Mouse (Mus musculus): ENCODE data around the gene Nolc1. TPM values are rescaled to one million over a fixed set of nuclear protein-coding genes. Genes with fewer than 3 reads are reported as not detected.
A peak's percentile ranks its signal among the peaks of the same experiment; 100 is the strongest.

Nolc1 gene
- total RNA-seq (2021), result 10 to 100 TPM; 16.4 to 17.2 TPM
- long read RNA-seq, experiment 1, transcript Nolc1-203 (13 exons, 3,523 nt), result major isoform, 9 of 29 reads
- long read RNA-seq, experiment 1, partial matches to known transcripts, result 6 of 29 reads
- long read RNA-seq, experiment 1, other reads (novel, unspliced or antisense), result 13 of 29 reads
- long read RNA-seq, experiment 2, transcript Nolc1-203 (13 exons, 3,523 nt), result major isoform, 10 of 30 reads
- long read RNA-seq, experiment 2, partial matches to known transcripts, result 7 of 30 reads
- long read RNA-seq, experiment 2, other reads (novel, unspliced or antisense), result 11 of 30 reads

DNA sequence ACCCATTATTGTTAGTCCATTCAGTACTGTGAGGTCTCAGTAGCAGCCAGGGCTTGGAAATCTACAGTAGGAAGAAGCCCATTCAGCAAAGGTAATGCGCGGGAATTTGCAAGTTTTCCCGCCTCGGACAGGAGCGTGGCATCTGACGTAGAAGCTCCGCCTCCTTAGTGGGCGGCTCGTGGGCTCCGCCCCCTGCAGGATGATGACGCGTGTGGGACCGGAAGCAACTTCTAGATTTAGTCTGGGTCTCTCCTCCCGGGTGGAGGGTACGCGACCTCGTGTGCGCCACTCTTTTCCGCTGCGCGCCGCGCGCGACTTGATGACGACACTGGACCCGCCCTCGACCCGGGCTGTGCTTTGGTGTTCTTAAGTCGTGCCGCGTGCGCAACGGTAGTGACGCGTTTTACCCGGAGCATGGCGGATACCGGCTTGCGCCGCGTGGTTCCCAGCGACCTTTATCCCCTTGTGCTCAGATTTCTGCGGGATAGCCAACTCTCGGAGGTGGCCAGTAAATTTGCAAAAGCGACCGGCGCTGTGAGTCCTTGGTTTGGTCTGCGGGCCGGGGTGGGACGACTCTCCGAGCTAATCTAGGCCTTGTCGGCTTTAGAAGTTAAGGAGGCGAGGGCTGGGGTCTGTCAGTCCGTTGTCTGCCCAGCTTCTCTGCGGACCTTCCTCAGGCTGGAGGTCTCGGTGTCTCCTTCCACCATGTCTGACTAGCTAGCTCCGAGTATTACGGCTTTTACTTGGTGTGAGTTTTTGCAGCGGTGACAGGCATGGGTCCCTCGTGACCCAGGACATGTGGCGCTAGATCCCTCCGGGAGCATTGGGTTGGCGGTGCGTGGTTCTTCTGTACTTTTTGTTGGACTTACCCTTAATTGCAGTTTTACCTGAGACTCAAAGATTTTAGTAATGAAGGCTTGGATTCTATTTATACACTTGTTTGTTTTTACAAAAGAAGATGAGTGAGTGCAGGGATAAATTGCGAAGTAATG, at the start of gene Nolc1:
Gene Nolc1 (plus strand): TSS at position 248 of the 992 bp plus-strand sequence.
- intact Hi-C loops (cut with DNase I), result loop anchor here (2.0 kb wide), 1 partner anchor 17 kb away; no protein-coding TSS in a partner anchor

DNA sequence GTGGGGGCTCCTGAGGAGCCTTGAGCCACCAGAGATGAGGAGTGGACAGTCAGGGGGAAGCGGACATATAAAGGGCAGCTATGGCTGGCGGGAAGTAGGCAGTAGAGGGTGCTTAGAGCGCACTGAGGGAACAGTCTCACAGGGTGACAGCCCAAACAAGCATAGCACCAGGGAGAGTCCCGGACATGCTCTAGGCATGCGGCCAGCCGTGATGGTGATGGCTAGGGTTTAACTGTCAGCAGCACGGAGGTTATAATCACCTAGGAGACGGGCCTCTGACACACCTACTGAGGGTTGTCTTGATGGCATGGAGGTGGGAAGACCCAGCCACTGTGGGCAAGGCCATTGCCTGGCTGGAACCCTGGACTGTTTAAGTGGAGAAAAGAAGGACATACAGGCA, 49.1 kb upstream of the Nolc1 start:
- DNase-seq, result peak; percentile 30 to 68
- intact Hi-C loops (cut with DNase I), result no loop called here

More for the DNA sequence above, at the start of gene Nolc1:
- peak; percentile 98 to 99 for DNase-seq

DNA sequence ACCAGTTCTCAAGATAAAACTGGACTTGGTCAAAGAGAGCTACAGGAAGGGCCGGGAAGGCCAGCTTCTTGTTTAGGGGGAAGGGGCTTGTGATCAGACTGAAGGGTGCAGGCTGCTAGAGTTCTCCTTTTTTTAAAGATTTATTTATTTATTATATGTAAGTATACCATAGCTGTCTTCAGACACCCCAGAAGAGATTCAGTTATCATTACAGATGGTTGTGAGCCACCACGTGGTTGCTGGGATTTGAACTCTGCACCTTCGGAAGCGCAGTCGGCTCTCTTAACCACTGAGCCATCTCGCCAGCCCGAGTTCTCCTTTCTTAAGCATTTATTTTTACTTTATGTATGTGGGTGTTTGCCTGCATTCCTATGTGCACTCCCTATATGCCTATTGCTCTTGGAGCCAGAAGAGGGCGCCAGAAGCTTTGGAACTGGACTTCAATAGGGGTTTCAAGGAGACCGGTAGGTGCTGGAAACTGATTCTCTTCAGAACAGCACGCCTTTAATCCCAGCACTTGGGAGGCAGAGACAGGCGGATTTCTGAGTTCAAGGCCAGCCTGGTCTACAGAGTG, 46.8 kb upstream of the Nolc1 start:
- DNase-seq, result no peak
- intact Hi-C loops (cut with DNase I), result no loop called here

DNA sequence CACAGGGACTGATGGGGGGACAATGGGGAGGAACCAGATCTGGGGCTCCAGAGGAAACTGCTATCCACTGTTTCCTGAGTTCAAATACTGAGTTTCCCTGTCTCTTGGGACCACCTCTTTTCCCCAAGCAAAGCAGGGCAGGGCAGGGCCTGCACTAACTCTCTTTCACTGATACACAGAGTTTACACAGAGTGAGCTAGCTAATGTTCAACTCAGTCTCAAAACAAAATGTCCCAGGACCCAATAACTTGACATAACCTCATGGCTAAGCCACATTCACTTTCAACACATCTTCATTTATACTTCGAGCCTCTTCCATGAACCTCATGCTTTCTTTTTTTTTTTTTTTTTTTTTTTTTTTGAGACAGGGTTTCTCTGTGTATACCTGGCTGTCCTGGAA, 46.0 kb upstream of the Nolc1 start:
- intact Hi-C loops (cut with DNase I), result no loop called here
- DNase-seq, result no peak

DNA sequence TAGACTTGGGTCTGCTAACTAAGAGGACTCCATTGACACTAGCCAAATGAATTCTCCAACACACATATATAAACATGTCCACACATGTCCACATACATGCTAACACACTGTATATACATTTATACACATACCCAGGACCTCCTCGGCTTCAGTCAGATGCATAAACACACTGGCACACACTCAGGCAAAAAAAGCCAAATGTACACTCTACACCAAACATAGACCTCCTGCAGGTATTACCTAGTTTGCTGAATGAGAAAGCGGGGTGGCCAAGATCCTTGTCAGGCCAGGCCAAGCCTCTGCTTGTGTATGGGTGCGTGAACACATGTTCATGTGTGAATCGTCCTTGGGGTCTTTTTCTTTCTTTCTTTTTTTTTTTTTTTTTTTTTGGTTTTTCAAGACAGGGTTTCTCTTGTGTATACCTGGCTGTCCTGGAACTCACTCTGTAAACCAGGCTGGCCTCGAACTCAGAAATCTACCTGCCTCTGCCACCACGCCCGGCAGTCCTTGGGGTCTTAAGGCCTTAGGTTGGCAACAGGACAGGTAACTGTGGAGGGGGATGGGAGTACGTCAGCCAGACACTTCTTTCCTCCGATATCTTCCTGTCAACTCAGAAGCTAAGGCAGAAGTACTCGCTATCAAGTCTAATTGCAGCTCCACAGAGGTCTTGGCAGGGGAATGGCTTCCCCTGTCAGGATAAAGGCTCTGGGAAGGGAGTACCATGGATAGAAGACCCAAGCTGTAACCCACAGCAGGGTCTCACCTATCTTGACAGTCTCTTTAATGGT, 45.3 kb upstream of the Nolc1 start:
- intact Hi-C loops (cut with DNase I), result no loop called here
- DNase-seq, result no peak

DNA sequence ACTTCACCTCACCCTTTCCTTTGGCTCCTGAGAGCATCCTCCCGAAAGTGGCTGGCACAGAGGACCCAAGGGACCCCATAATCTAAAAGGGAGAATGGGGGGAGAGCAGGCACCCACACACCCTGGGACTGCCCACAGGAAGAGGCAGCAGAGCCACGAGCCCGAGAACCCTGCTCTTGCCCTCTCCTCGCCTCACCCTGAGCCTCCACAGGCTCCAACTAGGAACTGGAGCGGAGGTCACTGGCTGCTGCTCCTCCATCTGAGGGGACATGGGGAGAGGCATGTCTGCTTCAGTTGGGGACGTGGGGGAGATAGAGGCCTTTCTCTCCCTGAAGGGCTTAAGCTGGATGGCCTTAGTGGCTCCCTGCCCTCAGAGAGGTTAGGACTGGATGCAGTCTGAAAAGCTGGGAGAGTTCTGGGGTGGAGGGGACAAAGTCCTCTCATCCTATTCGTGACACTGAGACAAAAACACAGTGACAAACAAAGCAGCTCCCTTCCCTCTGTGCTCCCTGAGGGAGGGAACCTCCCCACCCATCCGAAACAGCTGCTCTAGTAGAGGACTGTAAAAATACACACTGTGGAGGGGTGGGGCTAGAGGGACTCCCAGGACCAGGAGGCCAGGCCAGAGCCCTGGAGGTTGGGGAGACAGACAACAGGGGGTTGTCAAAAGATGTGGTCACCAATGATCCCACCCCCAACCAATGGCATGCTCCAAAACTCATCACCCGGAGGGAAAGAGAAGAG, 43.8 kb upstream of the Nolc1 start:
- peak in 1 of 2 experiments; percentile 26 for DNase-seq

DNA sequence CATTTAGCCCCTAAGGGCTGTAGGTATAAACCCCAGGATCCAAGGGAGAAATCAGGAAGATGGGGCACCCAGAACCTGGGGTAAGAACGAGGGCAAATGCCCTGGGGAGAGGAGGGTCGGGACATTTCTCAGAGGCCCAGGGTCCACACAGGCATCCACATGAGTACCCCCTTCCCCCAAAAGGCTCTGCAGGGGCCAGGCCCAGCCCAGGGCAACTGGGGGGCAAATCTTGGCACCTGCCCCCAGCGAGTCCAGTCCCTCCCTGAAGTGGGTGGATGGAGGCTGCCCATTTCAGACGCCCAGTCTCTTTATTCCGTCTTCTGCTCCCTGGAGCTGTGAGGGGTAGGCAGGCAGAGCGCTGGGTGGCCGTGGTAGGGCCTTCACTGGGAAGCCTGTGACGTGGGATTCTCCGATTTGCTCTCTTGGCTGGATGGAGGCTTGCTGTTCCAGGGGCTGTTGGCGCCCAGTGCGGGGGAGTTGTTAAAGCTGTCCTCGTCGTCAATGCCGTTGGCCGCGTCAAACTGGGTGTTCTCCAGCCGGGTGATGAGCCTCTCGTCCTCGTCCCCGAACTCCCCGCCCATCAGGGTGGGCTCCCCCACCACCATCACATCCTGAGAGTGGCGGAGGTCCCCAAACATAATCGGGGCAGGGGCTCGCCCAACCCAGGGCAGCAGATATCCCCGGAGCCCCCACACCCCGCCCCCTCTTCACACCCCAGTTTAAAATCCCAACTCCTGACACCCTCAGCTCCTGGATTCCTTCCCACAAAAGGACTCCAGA, 42.7 kb upstream of the Nolc1 start:
- intact Hi-C loops (cut with DNase I), result no loop called here
- DNase-seq, result no peak

More for the DNA sequence above, 43.8 kb upstream of the Nolc1 start:
- intact Hi-C loops (cut with DNase I), result no loop called here

DNA sequence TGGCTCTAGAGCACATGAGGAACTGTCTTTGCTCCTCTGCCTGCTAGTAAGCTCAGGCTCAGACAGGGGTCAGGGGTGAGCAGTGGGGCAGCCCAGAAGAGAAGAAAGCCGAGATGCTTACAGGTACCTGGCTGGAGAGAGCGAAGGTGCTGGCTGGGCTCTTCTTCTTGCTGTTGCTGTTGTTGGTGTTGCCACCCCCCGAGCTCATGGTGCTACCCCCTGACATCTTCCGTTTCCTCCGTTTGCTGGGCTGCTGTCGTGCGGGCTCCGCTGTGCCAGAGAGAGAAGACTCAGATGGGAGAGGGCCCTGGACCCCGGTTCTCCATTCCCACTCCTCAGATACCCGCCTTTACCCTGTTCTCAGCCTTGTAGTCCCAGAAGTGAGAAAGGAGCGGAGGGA, 41.8 kb upstream of the Nolc1 start:
- intact Hi-C loops (cut with DNase I), result no loop called here
- no peak for DNase-seq

DNA sequence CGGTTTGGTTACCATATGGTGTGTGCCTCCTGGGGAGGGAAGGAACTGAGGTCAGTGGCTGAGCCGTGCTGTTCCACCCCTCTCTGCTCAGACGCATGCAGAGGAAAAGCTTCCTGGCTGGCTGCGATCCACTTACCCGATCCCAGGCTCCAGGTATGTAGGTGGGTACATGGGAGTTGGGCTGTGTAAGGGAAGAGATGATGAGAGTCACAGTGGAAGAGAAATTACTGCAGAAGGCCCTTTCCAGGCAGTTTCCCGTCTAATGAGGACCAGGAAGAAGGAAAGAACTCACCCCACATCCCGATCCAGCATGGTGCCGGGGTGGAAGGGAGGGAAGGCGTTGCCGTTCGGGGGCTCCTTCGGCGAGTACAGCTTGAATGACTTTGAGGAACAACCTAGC, 39.7 kb upstream of the Nolc1 start:
- intact Hi-C loops (cut with DNase I), result no loop called here

DNA sequence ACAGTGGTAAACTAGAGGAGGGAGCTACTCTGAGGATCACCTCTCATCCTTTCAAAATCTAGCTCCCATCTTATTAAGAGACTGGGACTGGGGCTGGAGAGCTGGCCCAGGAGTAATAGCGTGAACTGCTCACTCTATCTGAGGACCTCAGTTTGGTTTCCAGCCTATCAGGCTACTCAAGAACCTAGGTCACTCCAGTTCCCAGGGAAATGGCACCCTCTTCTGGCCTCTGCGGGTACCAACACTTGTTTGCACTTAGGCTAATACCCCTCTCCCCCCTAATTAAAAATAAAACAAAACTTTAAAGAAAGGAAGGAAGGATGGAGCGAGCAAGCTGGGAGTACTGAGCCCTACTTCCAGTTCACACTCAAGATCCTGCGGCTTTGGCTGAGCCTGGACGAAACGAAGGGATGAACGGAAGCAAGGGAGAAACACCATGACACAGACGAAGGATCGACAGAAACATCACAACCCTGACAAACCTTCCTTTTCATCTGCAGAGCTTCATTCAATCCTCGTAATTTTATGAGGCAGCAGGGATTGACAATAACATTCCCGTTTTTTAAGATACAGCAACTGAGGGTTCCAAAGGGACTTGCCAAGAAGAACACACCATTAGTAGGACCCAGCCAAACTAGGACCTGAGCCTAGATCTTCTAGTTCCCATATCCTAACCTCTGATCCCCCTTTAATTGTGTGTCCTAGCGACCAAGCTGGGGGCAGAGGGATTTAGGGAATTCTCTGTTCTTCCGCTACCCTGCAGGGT, 39.0 kb upstream of the Nolc1 start:
- DNase-seq, result no peak
- intact Hi-C loops (cut with DNase I), result no loop called here

More for the DNA sequence above, 39.7 kb upstream of the Nolc1 start:
- no peak for DNase-seq

DNA sequence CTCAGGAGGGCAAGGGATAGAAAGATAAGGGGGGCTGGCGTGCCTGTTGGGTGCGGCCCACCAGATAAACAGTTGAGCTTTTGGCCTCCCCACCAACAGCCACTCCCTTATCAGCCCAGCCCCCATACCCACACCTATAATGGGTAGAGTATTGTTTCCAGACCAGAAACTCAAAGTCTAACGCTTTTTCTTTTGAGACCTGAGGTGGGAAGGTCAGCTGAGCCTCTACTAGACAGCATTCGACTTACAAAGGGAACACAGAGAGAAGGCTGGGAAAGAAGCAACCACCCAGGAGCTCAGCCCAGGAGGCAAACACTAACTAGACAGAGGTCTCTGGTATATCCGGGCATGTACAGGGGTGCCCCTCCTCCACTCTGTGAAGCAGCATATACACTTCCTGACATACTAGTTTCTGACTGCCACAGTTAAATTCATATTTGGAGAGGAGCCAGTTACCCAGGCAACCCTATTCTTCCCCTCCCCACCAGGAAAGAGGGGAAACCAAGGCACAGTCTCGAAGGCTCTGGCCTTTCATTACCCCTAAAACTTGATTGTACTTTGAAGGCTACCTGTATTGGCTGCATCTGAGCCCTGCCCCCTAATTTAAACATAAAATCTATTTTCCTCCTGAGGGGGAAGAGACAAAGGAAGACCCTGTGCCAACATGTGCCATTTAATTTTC, 38.3 kb upstream of the Nolc1 start:
- intact Hi-C loops (cut with DNase I), result no loop called here
- DNase-seq, result no peak

DNA sequence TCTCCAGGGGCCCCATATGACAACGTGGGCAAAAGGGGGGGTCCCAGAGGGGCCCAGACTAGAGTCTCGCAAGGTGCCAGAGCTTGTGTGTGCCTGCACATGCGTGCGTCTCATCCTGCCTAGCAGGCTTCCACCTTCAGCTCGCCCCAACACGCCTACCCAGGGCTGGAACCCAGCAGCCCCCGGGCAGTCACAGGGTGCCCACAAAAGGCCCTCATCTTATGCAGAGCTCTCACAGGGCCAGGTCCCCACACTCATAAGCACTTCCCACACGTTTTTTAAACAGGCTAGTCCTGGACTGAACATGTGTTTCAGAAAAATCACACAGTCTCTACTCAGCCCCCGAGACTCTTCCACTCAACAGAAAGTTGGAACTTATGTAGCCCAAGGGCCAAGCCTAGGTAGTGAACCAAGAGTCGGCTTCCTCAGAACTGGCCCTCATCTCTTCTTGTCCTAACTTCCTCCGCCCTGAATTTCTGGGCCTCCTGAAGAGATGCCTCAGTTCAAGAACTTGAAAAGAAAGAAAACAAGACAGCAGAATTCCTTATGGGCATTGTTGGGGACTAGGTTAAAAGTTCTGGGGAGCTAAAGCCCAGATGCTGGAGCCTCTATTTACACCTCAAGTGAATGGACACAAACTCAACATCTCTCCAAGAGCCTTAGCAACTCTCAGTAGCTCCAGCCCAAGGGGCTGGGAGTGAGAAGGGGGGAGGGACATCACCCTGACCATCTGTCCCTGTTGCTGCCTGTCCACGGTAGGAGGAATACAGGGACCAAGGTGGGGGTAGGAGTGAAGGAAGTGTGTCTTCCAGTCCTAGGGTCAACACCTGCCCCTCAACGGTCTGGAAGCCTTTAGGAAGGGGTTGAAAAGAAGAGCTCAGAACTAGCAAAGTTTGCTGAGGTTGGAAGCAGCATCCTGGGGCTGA, 37.5 kb upstream of the Nolc1 start:
- intact Hi-C loops (cut with DNase I), result no loop called here
- DNase-seq, result no peak

DNA sequence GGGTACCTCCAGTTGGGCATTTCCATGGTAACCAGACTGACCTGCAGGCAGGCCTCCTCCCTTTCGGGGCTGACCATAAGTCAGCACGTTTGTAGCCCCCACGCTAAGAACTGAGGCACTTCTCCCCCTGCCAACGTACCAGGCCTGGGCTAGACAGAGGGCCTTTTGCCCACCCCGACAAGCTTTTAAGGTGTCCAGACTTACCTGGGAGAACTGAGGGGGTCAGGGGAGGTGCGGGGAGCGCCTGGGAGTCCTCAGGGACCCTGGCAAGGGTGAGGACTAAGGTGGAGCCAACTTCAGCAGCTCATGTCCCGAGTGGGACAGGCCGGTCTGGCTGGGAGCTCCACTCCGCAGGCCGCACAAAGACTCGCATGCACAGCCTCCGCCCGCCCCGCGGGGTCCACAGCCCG, 36.8 kb upstream of the Nolc1 start:
- no peak for DNase-seq
- intact Hi-C loops (cut with DNase I), result no loop called here

DNA sequence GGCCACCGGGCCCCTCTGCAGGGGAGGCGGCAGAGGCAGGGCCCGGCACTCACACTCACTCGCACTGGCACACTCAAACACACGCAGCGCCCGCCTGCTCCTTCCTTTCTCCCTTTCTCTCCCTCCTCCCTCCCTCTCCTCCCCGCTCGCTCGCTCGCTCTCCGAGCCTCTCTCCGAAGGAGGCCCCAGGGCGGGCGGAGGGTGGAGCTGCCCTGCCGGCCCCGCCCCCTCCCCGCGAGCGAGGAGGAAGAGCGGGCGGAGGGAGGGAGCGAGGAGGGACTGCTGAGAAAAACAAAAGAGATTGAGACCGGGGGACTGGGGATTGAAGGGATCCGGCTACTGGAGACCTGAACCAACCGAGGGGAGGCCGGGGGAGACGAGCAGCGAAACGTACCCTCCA, 36.2 kb upstream of the Nolc1 start:
- peak; percentile 93 to 95 for DNase-seq
- intact Hi-C loops (cut with DNase I), result no loop called here

DNA sequence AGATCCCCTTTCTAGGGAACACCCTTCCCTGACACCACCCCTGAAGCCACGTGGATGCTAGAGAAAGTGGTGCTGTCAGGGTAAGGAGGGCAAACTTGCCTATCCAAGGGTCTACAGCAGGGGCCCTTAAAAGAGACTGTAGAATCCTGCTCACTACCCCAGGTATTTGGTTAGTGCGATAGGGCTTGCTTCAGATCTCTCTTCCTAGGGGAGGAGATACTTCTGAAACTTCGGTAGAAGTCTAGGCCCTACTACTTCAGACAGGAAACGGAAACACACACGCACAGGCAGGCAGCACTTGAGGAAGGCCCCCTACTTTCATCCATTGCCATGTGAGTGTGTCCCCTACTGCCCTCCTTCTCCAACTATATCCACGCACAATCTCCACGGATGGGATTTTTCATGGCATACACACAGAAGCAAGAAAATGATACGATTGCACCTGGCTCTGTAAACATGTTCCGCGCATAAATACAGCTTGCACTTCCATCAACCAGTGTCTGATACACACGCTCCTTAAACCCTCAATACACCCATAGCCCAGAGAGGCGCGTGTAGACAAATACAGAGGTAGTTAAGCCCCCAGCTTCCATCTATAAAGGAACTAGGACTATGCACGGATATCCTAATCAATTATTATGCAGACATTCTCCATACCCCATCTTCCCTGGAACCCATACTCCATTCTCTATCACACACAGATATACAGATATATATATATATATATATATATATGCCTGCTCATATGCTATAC, 35.3 kb upstream of the Nolc1 start:
- intact Hi-C loops (cut with DNase I), result no loop called here
- DNase-seq, result no peak
